Mouse (Mus musculus): ENCODE measurements at regions not wholly inside any gene's neighbourhood (a gene's known extent, or its start where the extent isn't known, plus 50 kb on each side); places are given as distances from the start of the nearest gene placed in this dataset.
A peak's percentile ranks its signal among the peaks of the same experiment; 100 is the strongest.

- no peaks in the 10 kb centered on the region for H3K36me3 ChIP-seq (ENCODE audit: control insufficient read depth, insufficient read depth, low read length)
- H3K9me3 ChIP-seq (ENCODE audit: control insufficient read depth, low read length), result no peaks in the 10 kb centered on the region
- H3K9ac ChIP-seq (ENCODE audit: low read length), result no peak overlapping the region
- ATAC-seq (ENCODE audit: insufficient number of reproducible peaks, low FRiP score, low TSS enrichment, low read depth), result no peak
- H3K4me1 ChIP-seq (ENCODE audit: control insufficient read depth, insufficient read depth, low read length), result no peaks in the 10 kb centered on the region
- no peak for DNase-seq (ENCODE audit: low spot score)
- no peak overlapping the region for H3K27ac ChIP-seq (replicated peaks; ENCODE audit: low read depth, low read length)
- 73% methylated on average over 3 of the region's 3 CpGs for WGBS
- no peaks in the 10 kb centered on the region for H3K27me3 ChIP-seq (ENCODE audit: control insufficient read depth, insufficient read depth, low read length)
- no peak overlapping the region for H3K4me3 ChIP-seq (ENCODE audit: low read depth, low read length)
- no peak overlapping the region for H3K4me2 ChIP-seq (ENCODE audit: low read depth, severe bottlenecking)
Measured at GRCm38 (mm10) chr3:133750606-133751005, 205.7 kb upstream of the Tet2 start.

GRCm38 (mm10) chr3:133751011-133751410, 206.1 kb upstream of the Tet2 start:
- Histone ChIP-seq H3K27ac (replicated peaks; ENCODE audit: low read depth, low read length) (no peak overlapping the region), H3K9me3 (ENCODE audit: control insufficient read depth, low read length) (no peaks in the 10 kb centered on the region), H3K36me3 (ENCODE audit: control insufficient read depth, insufficient read depth, low read length) (no peaks in the 10 kb centered on the region), H3K9ac (ENCODE audit: low read length) (no peak overlapping the region), H3K4me2 (ENCODE audit: low read depth, severe bottlenecking) (no peak overlapping the region), H3K4me1 (ENCODE audit: control insufficient read depth, insufficient read depth, low read length) (no peaks in the 10 kb centered on the region), H3K27me3 (ENCODE audit: control insufficient read depth, insufficient read depth, low read length) (no peaks in the 10 kb centered on the region), H3K4me3 (ENCODE audit: low read depth, low read length) (no peak overlapping the region)
- ATAC-seq (ENCODE audit: insufficient number of reproducible peaks, low FRiP score, low TSS enrichment, low read depth), result no peak
- DNase-seq (ENCODE audit: low spot score), result no peak
- 28% methylated on average over 3 of the region's 3 CpGs for WGBS

GRCm38 (mm10) chr3:133751565-133751964, 206.6 kb upstream of the Tet2 start:
- Histone ChIP-seq H3K4me2 (ENCODE audit: low read depth, severe bottlenecking) (no peak overlapping the region), H3K9ac (ENCODE audit: low read length) (no peak overlapping the region), H3K36me3 (ENCODE audit: control insufficient read depth, insufficient read depth, low read length) (no peaks in the 10 kb centered on the region), H3K4me3 (ENCODE audit: low read depth, low read length) (no peak overlapping the region), H3K27me3 (ENCODE audit: control insufficient read depth, insufficient read depth, low read length) (no peaks in the 10 kb centered on the region), H3K27ac (replicated peaks; ENCODE audit: low read depth, low read length) (no peak overlapping the region), H3K4me1 (ENCODE audit: control insufficient read depth, insufficient read depth, low read length) (no peaks in the 10 kb centered on the region), H3K9me3 (ENCODE audit: control insufficient read depth, low read length) (no peaks in the 10 kb centered on the region)
- ATAC-seq (ENCODE audit: insufficient number of reproducible peaks, low FRiP score, low TSS enrichment, low read depth), result no peak
- no peak for DNase-seq (ENCODE audit: low spot score)
- 37% methylated on average over 4 of the region's 4 CpGs for WGBS

GRCm38 (mm10) chr3:133753041-133753440, 208.1 kb upstream of the Tet2 start:
- WGBS, result 72% methylated on average over 3 of the region's 3 CpGs
- Histone ChIP-seq H3K27ac (replicated peaks; ENCODE audit: low read depth, low read length) (no peak overlapping the region), H3K4me1 (ENCODE audit: control insufficient read depth, insufficient read depth, low read length) (no peaks in the 10 kb centered on the region), H3K9ac (ENCODE audit: low read length) (no peak overlapping the region), H3K4me3 (ENCODE audit: low read depth, low read length) (no peak overlapping the region), H3K9me3 (ENCODE audit: control insufficient read depth, low read length) (no peaks in the 10 kb centered on the region), H3K4me2 (ENCODE audit: low read depth, severe bottlenecking) (no peak overlapping the region), H3K36me3 (ENCODE audit: control insufficient read depth, insufficient read depth, low read length) (no peaks in the 10 kb centered on the region), H3K27me3 (ENCODE audit: control insufficient read depth, insufficient read depth, low read length) (no peaks in the 10 kb centered on the region)
- no peak for ATAC-seq (ENCODE audit: insufficient number of reproducible peaks, low FRiP score, low TSS enrichment, low read depth)
- DNase-seq (ENCODE audit: low spot score), result no peak

- Histone ChIP-seq H3K9ac (ENCODE audit: low read length) (no peak overlapping the region), H3K36me3 (ENCODE audit: control insufficient read depth, insufficient read depth, low read length) (no peaks in the 10 kb centered on the region), H3K27me3 (ENCODE audit: control insufficient read depth, insufficient read depth, low read length) (no peaks in the 10 kb centered on the region), H3K9me3 (ENCODE audit: control insufficient read depth, low read length) (no peaks in the 10 kb centered on the region), H3K27ac (replicated peaks; ENCODE audit: low read depth, low read length) (no peak overlapping the region), H3K4me2 (ENCODE audit: low read depth, severe bottlenecking) (no peak overlapping the region), H3K4me1 (ENCODE audit: control insufficient read depth, insufficient read depth, low read length) (no peaks in the 10 kb centered on the region), H3K4me3 (ENCODE audit: low read depth, low read length) (no peak overlapping the region)
- no peak for ATAC-seq (ENCODE audit: insufficient number of reproducible peaks, low FRiP score, low TSS enrichment, low read depth)
- WGBS, result 51% methylated on average over 14 of the region's 14 CpGs
- DNase-seq (ENCODE audit: low spot score), result no peak
Measured at GRCm38 (mm10) chr3:133754006-133754910, 209.3 kb upstream of the Tet2 start.

GRCm38 (mm10) chr3:133754911-133755259, 209.9 kb upstream of the Tet2 start:
- Histone ChIP-seq H3K4me1 (ENCODE audit: control insufficient read depth, insufficient read depth, low read length) (no peaks in the 10 kb centered on the region), H3K27ac (replicated peaks; ENCODE audit: low read depth, low read length) (no peak overlapping the region), H3K36me3 (ENCODE audit: control insufficient read depth, insufficient read depth, low read length) (no peaks in the 10 kb centered on the region), H3K9ac (ENCODE audit: low read length) (no peak overlapping the region), H3K4me3 (ENCODE audit: low read depth, low read length) (no peak overlapping the region), H3K27me3 (ENCODE audit: control insufficient read depth, insufficient read depth, low read length) (no peaks in the 10 kb centered on the region), H3K4me2 (ENCODE audit: low read depth, severe bottlenecking) (no peak overlapping the region), H3K9me3 (ENCODE audit: control insufficient read depth, low read length) (no peaks in the 10 kb centered on the region)
- no peak for ATAC-seq (ENCODE audit: insufficient number of reproducible peaks, low FRiP score, low TSS enrichment, low read depth)
- DNase-seq (ENCODE audit: low spot score), result no peak
- 16% methylated on average over 3 of the region's 3 CpGs for WGBS

GRCm38 (mm10) chr3:133757756-133758420, 212.9 kb upstream of the Tet2 start:
- Histone ChIP-seq H3K4me3 (ENCODE audit: low read depth, low read length) (no peak overlapping the region), H3K36me3 (ENCODE audit: control insufficient read depth, insufficient read depth, low read length) (no peaks in the 10 kb centered on the region), H3K4me1 (ENCODE audit: control insufficient read depth, insufficient read depth, low read length) (no peaks in the 10 kb centered on the region), H3K9me3 (ENCODE audit: control insufficient read depth, low read length) (no peaks in the 10 kb centered on the region), H3K4me2 (ENCODE audit: low read depth, severe bottlenecking) (no peak overlapping the region), H3K27ac (replicated peaks; ENCODE audit: low read depth, low read length) (no peak overlapping the region), H3K27me3 (ENCODE audit: control insufficient read depth, insufficient read depth, low read length) (no peaks in the 10 kb centered on the region), H3K9ac (ENCODE audit: low read length) (peak overlapping the region; percentile 19; the same call in 1 of the 2 replicates)
- no peak for ATAC-seq (ENCODE audit: insufficient number of reproducible peaks, low FRiP score, low TSS enrichment, low read depth)
- 44% methylated on average over 12 of the region's 12 CpGs for WGBS
- DNase-seq (ENCODE audit: low spot score), result no peak

- H3K36me3 ChIP-seq (ENCODE audit: control insufficient read depth, insufficient read depth, low read length), result no peaks in the 10 kb centered on the region
- 8% methylated on average over 4 of the region's 4 CpGs for WGBS
- H3K9ac ChIP-seq (ENCODE audit: low read length), result peak overlapping the region; percentile 19; the same call in 1 of the 2 replicates
- H3K27me3 ChIP-seq (ENCODE audit: control insufficient read depth, insufficient read depth, low read length), result no peaks in the 10 kb centered on the region
- DNase-seq (ENCODE audit: low spot score) (no peak), ATAC-seq (ENCODE audit: insufficient number of reproducible peaks, low FRiP score, low TSS enrichment, low read depth) (no peak)
- no peak overlapping the region for H3K4me3 ChIP-seq (ENCODE audit: low read depth, low read length)
- H3K4me2 ChIP-seq (ENCODE audit: low read depth, severe bottlenecking), result no peak overlapping the region
- H3K4me1 ChIP-seq (ENCODE audit: control insufficient read depth, insufficient read depth, low read length), result no peaks in the 10 kb centered on the region
- no peak overlapping the region for H3K27ac ChIP-seq (replicated peaks; ENCODE audit: low read depth, low read length)
- no peaks in the 10 kb centered on the region for H3K9me3 ChIP-seq (ENCODE audit: control insufficient read depth, low read length)
Measured at GRCm38 (mm10) chr3:133758421-133758820, 213.5 kb upstream of the Tet2 start.

All from limb, embryonic 11.5 days (tissue).